Mouse (Mus musculus) E14TG2a.4 (cell line): ENCODE measurements around the gene Myrfl.

Source experiments
- CTCF ChIP-seq: conservative IDR thresholded peaks from 2 replicates; pipeline ENCODE4 v1.5.1; 2014; ENCODE audit warnings: low read length
- NANOG ChIP-seq: IDR thresholded peaks from 2 replicates; pipeline ENCODE4 v1.6.1; 2014; ENCODE audit warnings: borderline replicate concordance, low read length, mixed read lengths

DNA sequence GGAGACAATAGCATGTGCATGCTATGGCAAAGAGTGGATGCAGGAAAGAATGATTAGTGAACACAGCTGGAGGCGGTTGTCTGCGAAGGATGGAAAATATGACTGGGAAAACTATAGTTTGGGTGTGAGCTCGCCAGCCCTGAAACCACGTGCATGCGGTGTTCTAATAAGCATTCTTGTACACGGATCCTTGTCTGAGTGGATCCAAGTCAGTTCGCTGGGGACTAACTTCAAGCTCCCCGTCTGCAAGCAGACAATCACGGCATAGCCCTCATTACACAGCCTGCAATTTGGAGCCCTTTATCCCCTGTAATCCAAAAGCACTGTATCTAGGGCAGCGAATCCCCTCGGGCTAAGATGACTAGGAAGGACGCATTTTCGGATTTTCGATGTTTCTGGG is 136.2 kb downstream of the Myrfl start:
- TF ChIP-seq CTCF: no peak
- no peak for TF ChIP-seq NANOG
